Comparison of ENCODE assay signal across 18 mouse cellular contexts in the genomic region with DNA sequence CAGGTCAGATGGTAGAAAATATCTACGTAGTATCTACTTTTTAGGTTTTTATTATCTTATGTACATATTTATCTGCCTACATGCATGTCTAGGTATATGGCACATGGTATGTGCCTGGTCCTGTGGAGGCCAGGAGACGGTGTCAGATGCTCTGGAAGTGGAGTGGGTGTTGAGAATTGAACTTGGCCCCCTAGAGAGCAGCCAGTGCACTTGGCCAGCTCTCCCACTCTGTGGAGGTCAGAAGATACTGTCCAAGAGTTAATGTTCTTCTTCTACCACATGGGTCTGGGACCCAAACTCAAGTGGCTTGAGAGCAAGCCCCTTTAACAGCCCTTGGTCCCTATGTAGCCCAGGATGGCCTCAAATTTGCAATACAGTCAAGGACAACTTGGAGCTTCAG.
"Had no signal": no experiment of that assay in that cellular context is flagged by ENCODE, and none has a peak within 500 bp of the region (broad histone marks: within the 10 kb centered on the region; RNA-seq: fewer than 3 reads in every experiment).

No protein-coding gene starts in this region.

- H3K9ac ChIP-seq: liver, postnatal 0 days; lung, embryonic 15.5 days; midbrain, embryonic 13.5 days; midbrain, embryonic 15.5 days; neural tube, embryonic 13.5 days; stomach, embryonic 15.5 days had no signal

- H3K9me3 ChIP-seq: lung, embryonic 15.5 days; megakaryocyte, embryonic 14.5 days; midbrain, embryonic 13.5 days; midbrain, embryonic 15.5 days; neural tube, embryonic 13.5 days; stomach, embryonic 15.5 days had no signal

- DNase-seq: liver, postnatal 0 days; lung, adult 2 months; lung, postnatal 14 days; lung, postnatal 36 days; right cerebral cortex, postnatal 14 days; thymus, adult 2 months; thymus, postnatal 25 days; thymus, postnatal 4 days had no signal

- H3K4me2 ChIP-seq: lung, embryonic 15.5 days; midbrain, embryonic 11.5 days; midbrain, embryonic 13.5 days; midbrain, embryonic 15.5 days; neural tube, embryonic 13.5 days; stomach, embryonic 15.5 days had no signal

- ATAC-seq: liver, postnatal 0 days; lung, postnatal 0 days; midbrain, embryonic 13.5 days; midbrain, embryonic 15.5 days had no signal

- H3K27ac ChIP-seq: lung, embryonic 15.5 days; macrophage; midbrain, embryonic 13.5 days; midbrain, embryonic 15.5 days; neural tube, embryonic 13.5 days; stomach, embryonic 15.5 days; stomach, postnatal 0 days had no signal

- H3K27me3 ChIP-seq: lung, embryonic 15.5 days; megakaryocyte, embryonic 14.5 days; midbrain, embryonic 13.5 days; midbrain, embryonic 15.5 days; neural tube, embryonic 13.5 days; stomach, embryonic 15.5 days had no signal

- H3K4me3 ChIP-seq: lung, embryonic 15.5 days; megakaryocyte, embryonic 14.5 days; midbrain, embryonic 13.5 days; midbrain, embryonic 15.5 days; neural tube, embryonic 13.5 days; stomach, embryonic 15.5 days had no signal
